Mouse (Mus musculus): ENCODE results near the gene Zfp442. TPM values are rescaled to one million over a fixed set of nuclear protein-coding genes. Genes with fewer than 3 reads are reported as not detected.

Zfp442 gene
- 6.0 and 6.3 TPM in 2 replicates for polyA plus RNA-seq (2015; fragmentation: Nextera tagmentation; extraction: Ambion mirVana)

DNA sequence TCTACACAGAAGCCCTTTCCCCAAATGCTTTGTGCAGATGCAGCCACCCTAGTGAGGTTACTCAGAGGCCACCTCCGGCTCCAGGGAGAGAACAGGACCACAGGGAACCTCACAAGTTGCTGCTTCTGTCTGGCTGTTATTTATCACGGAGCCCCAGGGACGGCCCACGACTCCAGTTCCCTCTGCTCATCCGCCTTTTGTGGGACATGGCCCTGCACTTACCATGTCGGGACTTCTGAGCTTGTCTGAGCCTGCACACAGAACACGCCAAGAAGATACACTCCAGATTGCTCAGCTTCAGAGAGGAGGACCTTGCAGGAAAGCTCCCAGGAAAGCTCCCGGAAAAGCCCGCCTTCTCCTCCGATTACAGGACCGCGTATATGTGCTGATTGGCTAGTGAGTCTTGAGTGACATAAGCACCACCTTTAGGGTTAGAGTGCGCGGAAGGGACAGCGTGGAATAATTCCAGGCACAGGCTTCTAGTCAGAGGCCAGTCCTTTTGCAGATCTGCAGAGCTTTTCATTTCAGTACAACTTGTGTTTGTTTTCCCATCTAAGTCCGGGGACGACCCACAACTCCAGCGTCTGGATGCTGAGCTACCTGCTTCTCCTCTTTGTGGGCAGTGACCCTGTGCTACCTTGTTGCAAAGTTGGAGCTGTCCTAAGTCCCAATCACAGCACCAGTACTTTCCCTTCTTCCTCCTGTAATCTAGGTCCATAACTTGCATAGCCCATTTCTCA, at the start of gene Zfp442:
Gene Zfp442 (minus strand): TSS at position 307 of the 740 bp plus-strand sequence.

DNA sequence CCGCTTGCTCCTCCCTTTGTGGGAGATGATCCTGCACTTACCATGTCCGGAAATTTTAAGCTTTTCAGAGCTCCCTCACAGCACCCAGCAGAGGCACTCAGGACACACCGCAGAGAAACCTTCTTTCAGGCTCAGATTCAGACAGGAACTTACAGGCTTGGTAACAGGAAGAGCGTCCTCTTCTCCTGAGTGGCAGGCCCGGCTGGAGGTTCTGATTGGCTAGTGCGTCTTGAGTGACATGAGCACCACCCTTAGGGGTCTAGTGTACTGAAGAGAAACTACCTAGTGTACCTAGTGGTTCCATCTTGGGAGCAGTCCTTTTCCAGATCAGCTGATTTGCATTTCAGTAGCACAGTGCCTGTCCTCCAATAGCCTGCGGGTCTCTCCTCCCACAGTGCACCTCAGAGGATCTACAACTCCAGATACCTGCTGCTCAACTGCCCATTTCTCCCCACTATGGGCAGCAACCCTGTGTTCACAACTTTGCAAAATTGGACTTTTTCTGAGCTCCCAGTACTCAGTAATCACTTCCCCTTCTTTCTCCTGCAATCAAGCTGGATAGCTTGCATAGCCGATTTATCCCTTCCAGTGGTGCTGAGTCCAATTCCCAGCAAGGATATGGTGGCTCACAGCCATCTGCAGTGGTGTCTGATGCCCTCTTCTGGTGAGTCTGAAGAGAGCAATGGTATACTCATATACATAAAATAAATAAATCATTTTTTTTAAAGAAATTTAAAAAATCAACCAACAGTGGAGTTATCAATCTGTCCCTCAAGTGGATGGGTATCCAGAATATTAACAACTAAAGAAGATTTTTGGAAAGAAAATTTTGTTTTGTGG, 33.9 kb upstream of the Zfp442 start, which contains the start of gene Zfp345:
Gene Zfp345 (minus strand): TSS at position 153 of the 840 bp plus-strand sequence.

GRCm38 (mm10) chr2:150362113-150362877, 89.0 kb downstream of the Zfp442 start, which contains the start of gene 3300002I08Rik:
Gene 3300002I08Rik (minus strand): TSS chr2:150362765.

Other genes with a start within 250 kb of the Zfp442 start
- gene Zfp937, start 233.4 kb downstream of the Zfp442 start, polyA plus RNA-seq (2015; fragmentation: Nextera tagmentation; extraction: Ambion mirVana) = 7.4 and 8.6 TPM in 2 replicates
- 3.1 and 4.0 TPM in 2 replicates for gene Gm21994, start 195.9 kb downstream of the Zfp442 start, polyA plus RNA-seq (2015; fragmentation: Nextera tagmentation; extraction: Ambion mirVana)
- 0.10 TPM in 1 of 2 replicates, not detected in the other for gene Gm14124, start 194.0 kb downstream of the Zfp442 start, polyA plus RNA-seq (2015; fragmentation: Nextera tagmentation; extraction: Ambion mirVana)
- gene Gm10130, start 127.8 kb downstream of the Zfp442 start, polyA plus RNA-seq (2015; fragmentation: Nextera tagmentation; extraction: Ambion mirVana) = 1.6 and 2.4 TPM in 2 replicates
- gene 3300002I08Rik, start 88.7 kb downstream of the Zfp442 start, polyA plus RNA-seq (2015; fragmentation: Nextera tagmentation; extraction: Ambion mirVana) = 14.1 and 14.3 TPM in 2 replicates
- gene Zfp345, start 33.6 kb upstream of the Zfp442 start, polyA plus RNA-seq (2015; fragmentation: Nextera tagmentation; extraction: Ambion mirVana) = 0.08 and 0.12 TPM in 2 replicates
- 0.31 and 0.56 TPM in 2 replicates for gene Cst7, start 118.9 kb upstream of the Zfp442 start, polyA plus RNA-seq (2015; fragmentation: Nextera tagmentation; extraction: Ambion mirVana)
- gene Apmap, start 157.1 kb upstream of the Zfp442 start, polyA plus RNA-seq (2015; fragmentation: Nextera tagmentation; extraction: Ambion mirVana) = 47.2 and 49.7 TPM in 2 replicates
- 14.0 and 14.2 TPM in 2 replicates for gene Acss1, start 217.0 kb upstream of the Zfp442 start, polyA plus RNA-seq (2015; fragmentation: Nextera tagmentation; extraction: Ambion mirVana)
- gene Vsx1, start 237.9 kb upstream of the Zfp442 start, polyA plus RNA-seq (2015; fragmentation: Nextera tagmentation; extraction: Ambion mirVana) = 0.14 and 0.19 TPM in 2 replicates